Mouse (Mus musculus): Measurements from ENCODE around the gene Olfr533. TPM values are rescaled to one million over a fixed set of nuclear protein-coding genes. Genes with fewer than 3 reads are reported as not detected.

Olfr533 gene
- not detected for total RNA-seq (2023)

DNA sequence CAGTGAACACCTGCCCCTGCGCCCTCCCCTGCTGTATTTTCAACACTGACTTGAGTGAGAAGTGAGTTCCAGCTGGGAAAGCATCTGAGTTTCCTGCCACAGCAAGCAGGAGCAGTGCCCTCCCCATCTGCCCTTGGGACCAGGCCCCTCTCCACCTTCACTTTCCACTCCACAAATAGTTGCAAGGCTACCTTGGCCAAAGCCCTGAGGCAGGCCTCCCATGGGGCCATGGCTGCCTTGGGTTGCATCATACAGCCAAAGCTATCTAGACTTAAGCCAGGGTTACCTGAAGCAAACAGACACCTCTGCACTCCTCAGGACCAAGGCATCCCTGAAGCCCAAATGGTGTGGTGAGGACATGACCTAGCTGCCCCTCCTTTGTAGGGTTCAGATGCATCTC lies at the start of gene Olfr533:
Olfr533 (plus strand) TSS at position 301 of the 400 bp plus-strand sequence.

DNA sequence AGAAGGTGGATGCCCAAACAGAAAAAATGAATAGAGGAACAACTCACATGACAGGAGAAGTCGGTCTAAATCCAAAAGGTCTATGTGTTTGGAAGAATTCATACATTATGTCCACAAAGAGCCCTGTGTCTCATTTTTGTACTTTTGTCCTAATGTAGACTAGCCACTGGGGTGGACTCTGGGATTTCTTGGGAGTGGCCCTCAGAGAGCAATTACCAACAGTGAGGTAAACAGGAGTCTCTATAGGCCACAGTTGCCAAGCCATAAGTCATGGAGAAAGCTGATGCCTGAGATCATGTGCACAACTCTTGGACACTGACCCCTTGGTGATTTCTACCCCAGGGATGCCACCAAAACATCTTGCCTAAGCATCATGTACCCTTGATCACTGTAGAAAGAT lies 41.6 kb upstream of the Olfr533 start, which contains the start of gene Olfr532:
Olfr532 (minus strand) TSS at position 101 of the 400 bp plus-strand sequence.

DNA sequence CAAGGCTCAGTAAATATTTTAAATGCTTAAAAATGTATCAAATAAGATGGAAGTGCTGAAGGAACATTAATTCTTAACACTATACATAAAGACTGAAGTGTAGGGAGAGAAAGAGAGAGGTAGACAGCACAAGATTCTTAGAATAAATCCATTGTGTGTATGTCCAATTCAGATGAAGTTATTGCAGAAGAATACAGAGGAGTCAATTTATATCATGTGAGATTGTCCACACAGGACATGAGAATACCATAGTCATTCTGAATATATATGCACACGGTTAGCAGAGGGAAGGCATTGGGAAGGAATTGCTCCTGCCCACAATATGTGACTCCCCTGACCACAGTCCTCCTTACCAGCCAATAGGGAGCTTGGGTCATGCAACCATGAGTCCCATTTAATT lies 20.7 kb downstream of the Olfr533 start, which contains the start of gene Olfr535:
Olfr535 (plus strand) TSS at position 301 of the 400 bp plus-strand sequence.

DNA sequence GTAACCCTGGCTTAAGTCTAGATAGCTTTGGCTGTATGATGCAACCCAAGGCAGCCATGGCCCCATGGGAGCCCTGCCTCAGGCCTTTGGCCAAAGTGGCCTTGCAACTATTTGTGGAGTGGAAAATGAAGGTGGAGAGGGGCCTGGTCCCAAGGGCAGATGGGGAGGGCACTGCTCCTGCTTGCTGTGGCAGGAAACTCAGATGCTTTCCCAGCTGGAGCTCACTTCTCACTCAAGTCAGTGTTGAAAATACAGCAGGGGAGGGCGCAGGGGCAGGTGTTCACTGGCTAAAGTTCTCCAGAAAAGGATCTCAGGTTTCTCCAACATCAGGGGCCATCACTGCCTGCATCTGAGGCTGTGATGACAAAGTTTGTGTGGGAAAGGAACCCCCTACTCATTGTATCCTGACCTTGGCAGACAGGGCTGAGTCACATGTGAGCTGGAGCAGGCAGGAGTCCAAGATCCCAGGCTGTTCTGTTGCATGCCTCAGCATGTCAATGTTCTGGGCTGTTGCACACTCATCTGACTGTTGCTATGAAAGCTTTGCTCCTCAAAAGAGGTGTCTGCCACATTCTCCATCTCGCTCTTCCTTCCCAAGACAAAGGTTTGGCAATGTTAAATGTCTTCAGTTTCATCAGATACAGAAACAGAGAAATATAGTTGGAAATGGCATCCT lies 44.3 kb downstream of the Olfr533 start, which contains the start of gene Olfr536:
Olfr536 (minus strand) TSS at position 51 of the 676 bp plus-strand sequence.

Other genes with a start within 250 kb of the Olfr533 start
- gene Cd163l1, start 245.1 kb upstream of the Olfr533 start, total RNA-seq (2023): not detected
- not detected for gene 5830411N06Rik, start 216.1 kb upstream of the Olfr533 start, total RNA-seq (2023)
- not detected for gene Olfr525, start 142.5 kb upstream of the Olfr533 start, total RNA-seq (2023)
- not detected for gene Olfr527, start 129.4 kb upstream of the Olfr533 start, total RNA-seq (2023)
- gene Olfr60, start 101.7 kb upstream of the Olfr533 start, total RNA-seq (2023): not detected
- gene Olfr530, start 87.0 kb upstream of the Olfr533 start, total RNA-seq (2023): not detected
- gene Olfr531, start 60.5 kb upstream of the Olfr533 start, total RNA-seq (2023): not detected
- gene Olfr532, start 41.7 kb upstream of the Olfr533 start, total RNA-seq (2023): not detected
- not detected for gene Olfr535, start 20.8 kb downstream of the Olfr533 start, total RNA-seq (2023)
- not detected for gene Olfr536, start 44.0 kb downstream of the Olfr533 start, total RNA-seq (2023)
- gene Olfr538, start 104.5 kb downstream of the Olfr533 start, total RNA-seq (2023): not detected
- gene Olfr46, start 137.9 kb downstream of the Olfr533 start, total RNA-seq (2023): not detected
- gene Olfr61, start 165.6 kb downstream of the Olfr533 start, total RNA-seq (2023): not detected
- gene Olfr53, start 183.1 kb downstream of the Olfr533 start, total RNA-seq (2023): not detected
- under 1 TPM in 1 of 2 experiments, not detected in 1; 0.02 TPM for gene Olfr539, start 196.6 kb downstream of the Olfr533 start, total RNA-seq (2023)
- under 1 TPM in 1 of 2 experiments, not detected in 1; 0.04 TPM for gene Olfr45, start 218.6 kb downstream of the Olfr533 start, total RNA-seq (2023)
- gene Olfr541, start 233.9 kb downstream of the Olfr533 start, total RNA-seq (2023): not detected